Mouse (Mus musculus) retina, adult 2 months (tissue): ENCODE data around the gene Fam171a1.
A peak's percentile ranks its signal among the peaks of the same experiment; 100 is the strongest.
"Not testable (repeated sequence)": the region's sequence is repeated elsewhere in the genome, so short reads cannot be mapped to it uniquely, and the experiment has no call there.

Experiments
- DNase-seq: peaks from one replicate; pipeline ENCODE4 v3.0.0-alpha.2; 2012; ENCODE audit warnings: low read depth, low spot score

Gene Fam171a1

GRCm38 (mm10) chr2:3171774-3172173 is 57.8 kb downstream of the Fam171a1 start:
- DNase-seq = no peak

DNA sequence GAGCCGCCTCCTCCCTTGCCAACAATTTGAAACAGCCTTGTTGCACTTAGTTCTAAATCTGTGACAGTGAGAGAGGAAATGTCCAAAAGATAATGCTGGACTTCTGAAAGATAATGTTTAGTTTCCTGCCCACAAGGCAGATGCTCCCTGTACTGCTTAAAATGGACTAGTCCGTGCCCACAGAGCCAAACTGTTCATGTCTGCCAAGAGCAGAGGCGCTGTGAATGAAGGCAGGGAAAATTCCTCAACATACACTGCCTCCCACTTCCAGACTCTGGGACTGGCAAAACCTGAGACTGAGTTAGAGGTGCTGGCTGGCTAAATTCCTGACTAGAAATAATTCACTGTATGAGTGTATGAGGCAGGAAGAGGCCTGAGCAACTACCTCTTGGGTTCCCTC is 58.6 kb downstream of the Fam171a1 start:
- no peak for DNase-seq

DNA sequence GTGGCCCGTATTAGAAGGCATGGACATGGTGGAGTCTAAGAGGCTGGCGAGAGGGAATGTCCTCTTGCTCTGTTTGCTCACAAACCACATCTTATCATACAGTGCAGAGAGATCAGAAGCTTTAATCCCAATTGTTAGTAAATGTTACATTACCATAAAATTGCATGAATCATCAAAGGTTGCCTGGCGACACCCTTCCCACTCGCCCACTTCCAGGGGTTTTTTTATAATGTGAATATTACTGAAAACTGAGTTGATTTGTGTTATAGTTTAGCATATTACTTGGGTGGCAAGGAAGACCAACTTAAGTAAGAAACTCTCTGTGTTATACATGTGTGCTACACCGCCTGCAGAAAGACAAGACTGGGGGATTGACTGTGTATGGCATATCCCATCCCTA is 60.9 kb downstream of the Fam171a1 start:
- DNase-seq = no peak

DNA sequence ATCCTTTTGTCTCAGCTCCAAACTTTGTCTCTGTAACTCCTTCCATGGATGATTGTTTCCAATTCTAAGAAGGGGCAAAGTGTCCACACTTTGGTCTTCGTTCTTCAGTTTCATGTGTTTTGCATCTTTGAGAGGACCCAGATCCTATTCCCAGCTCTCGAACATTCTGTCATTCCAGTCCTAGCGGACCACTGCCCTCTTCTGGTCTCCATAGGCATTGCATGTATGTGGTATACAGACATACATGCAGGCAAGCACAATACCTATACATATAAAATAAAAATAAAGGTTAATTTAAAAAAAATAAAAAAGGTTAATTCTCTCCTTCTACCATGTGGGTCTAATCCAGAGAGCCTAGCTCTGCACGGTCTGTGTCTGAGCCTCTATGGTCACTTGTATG is 62.0 kb downstream of the Fam171a1 start:
- DNase-seq = not testable (repeated sequence)

- DNase-seq = no peak
Measured at GRCm38 (mm10) chr2:3176751-3177150, 62.7 kb downstream of the Fam171a1 start.

GRCm38 (mm10) chr2:3180550-3180949 is 66.5 kb downstream of the Fam171a1 start:
- no peak for DNase-seq

GRCm38 (mm10) chr2:3183656-3184055 is 69.6 kb downstream of the Fam171a1 start:
- DNase-seq = no peak

GRCm38 (mm10) chr2:3185335-3185734 is 71.3 kb downstream of the Fam171a1 start:
- no peak for DNase-seq

DNA sequence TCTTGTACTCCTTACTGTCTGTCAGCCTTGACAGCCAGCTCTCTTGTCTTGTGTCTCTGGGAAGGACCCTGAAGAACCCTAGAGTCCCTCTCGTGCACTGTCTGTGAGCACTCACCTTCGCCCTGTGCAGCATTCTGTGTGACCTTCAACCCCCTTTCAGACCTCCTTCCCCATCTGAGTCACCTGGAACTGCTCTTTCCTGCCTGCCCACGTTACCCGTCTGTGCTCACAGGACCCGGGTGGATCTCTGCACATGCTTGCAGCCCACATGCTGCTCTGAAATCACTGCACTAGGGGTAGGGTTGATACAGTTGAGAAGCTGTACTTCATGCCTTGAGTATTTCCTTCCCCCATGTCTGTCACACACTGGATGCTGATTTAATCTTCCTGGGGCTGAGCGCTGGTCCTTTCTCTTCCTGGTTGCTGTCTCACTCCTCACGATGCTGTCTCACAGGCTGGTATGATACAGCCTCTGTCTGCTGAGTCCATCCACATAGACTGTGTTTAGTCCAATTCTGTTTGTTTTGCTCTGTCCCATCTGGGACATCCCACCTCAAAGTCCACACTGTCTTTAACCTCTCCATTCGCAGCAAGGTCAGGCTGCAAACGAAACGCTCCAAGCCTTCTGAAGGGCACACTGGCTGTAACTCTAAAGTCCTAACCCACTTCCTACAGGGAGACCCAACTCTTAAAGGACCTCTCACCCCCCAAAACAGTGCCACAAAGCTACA is 74.9 kb downstream of the Fam171a1 start:
- DNase-seq = no peak

GRCm38 (mm10) chr2:3191149-3191548 is 77.1 kb downstream of the Fam171a1 start:
- no peak for DNase-seq

DNA sequence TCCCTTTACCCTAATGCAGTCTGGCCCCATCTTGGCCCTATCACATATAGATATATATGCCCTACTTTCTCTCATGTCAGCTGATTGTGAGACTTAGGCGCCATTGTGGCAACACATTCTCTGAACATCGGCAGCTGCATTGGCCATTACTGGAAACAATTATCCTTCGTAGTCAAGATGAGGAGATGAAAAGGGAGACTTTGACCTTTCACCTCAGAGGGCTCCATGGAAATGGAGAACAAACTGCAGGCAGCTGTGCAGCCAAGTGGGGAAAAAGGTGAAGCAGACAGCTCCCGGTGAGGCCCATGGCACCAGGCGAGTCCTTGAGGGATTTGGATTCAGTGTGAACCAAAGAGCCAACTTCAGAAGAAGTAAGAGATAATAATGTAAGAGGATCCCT is 81.5 kb downstream of the Fam171a1 start:
- no peak for DNase-seq

GRCm38 (mm10) chr2:3200422-3200821 is 86.4 kb downstream of the Fam171a1 start:
- no peak for DNase-seq

DNA sequence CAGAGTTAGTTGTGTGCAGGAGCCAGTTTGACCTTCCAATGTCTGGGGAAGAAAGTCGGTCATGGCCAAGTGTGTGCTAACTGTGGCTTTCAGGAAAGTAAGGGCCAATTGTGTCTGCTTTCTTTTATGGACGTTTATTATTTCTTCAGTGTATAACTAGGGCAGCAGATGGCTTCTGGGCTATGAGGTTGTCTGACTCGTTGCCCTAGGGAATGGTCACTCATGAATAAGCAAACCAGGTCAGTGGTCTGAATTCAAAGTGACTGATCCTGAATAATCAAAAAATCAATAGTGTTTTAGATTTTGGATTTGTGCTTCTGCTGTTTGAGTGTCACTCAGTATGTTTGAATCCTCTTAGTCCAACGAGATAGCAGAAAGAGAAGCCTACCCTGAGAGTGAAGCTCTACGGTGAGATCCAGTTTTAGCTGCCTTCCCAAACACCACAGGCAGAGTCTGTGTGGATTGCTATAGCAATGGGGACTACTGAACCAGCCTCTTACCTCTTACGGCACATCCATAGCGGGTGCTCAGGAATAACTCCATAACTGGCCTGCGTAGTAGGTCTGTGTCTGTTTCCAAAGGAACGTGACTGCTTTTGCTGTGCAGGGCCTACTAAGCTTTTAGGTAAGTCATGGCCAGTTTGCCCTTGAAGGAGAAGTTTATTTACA is 93.1 kb downstream of the Fam171a1 start:
- no peak for DNase-seq

GRCm38 (mm10) chr2:3215480-3215879 is 101.5 kb downstream of the Fam171a1 start:
- DNase-seq = no peak

GRCm38 (mm10) chr2:3216617-3217016 is 102.6 kb downstream of the Fam171a1 start:
- DNase-seq = no peak

- not testable (repeated sequence) for DNase-seq
Measured at GRCm38 (mm10) chr2:3217577-3217976, 103.6 kb downstream of the Fam171a1 start.

GRCm38 (mm10) chr2:3218225-3218624 is 104.2 kb downstream of the Fam171a1 start:
- DNase-seq = no peak

- DNase-seq = no peak
Measured at GRCm38 (mm10) chr2:3228475-3228874, 114.5 kb downstream of the Fam171a1 start.

GRCm38 (mm10) chr2:3229060-3229459 is 115.0 kb downstream of the Fam171a1 start:
- DNase-seq = peak; percentile 32

DNA sequence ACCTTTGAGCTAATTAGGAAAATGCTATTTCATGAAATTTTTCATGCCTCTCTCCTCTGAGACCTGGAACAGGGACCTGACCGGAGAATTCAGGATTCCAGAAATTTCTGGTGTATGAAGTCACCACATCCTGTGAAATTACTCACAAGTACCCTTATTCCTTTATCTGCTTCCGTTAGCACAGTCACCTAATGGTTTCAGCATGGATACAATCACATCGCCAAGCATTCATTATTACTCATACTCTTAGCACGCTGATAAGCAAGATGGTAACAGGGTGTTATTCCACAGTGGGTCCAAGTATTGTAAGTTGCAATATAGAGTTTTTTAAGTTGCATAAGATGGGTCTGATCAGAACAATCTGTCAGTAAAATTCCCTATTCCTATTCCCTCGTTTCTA is 125.2 kb downstream of the Fam171a1 start:
- DNase-seq = no peak

DNA sequence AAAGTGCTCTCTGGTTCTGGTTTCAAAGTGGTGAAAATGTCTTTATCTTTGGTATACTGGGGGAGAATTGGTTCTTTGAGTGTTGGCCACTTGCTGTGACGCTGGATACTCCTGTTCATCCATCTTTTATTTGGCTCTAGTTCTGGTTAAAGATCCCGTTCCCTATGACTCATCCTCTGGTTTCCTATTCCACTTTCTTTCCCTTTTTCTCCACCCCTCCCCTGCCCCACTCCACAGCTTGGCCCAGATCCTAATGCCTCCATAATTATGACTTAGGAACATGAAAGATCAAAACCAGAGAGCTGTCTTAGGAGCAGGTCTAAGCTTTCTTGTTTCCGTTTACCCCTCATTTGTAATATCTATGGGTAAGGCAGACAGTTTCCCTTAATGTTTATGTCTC is 130.2 kb downstream of the Fam171a1 start:
- no peak for DNase-seq

GRCm38 (mm10) chr2:3251309-3251708 is 137.3 kb downstream of the Fam171a1 start:
- DNase-seq = no peak

- no peak for DNase-seq
Measured at GRCm38 (mm10) chr2:3266466-3266865, 152.4 kb downstream of the Fam171a1 start.
